Mouse (Mus musculus) liver, postnatal 0 days (tissue): ENCODE measurements at regions not wholly inside any gene's neighbourhood (a gene's known extent, or its start where the extent isn't known, plus 50 kb on each side); places are given as distances from the start of the nearest gene placed in this dataset.

Experiments
- CTCF ChIP-seq: sonication (generic); IDR thresholded peaks from 2 replicates; pipeline ENCODE4 v1.5.1; 2016; ENCODE audit warnings: antibody characterized with exemption, low read depth
- EP300 ChIP-seq: IDR thresholded peaks from 2 replicates; pipeline ENCODE4 v1.6.1; 2016; ENCODE audit warnings: antibody characterized with exemption, low read depth, mild to moderate bottlenecking

DNA sequence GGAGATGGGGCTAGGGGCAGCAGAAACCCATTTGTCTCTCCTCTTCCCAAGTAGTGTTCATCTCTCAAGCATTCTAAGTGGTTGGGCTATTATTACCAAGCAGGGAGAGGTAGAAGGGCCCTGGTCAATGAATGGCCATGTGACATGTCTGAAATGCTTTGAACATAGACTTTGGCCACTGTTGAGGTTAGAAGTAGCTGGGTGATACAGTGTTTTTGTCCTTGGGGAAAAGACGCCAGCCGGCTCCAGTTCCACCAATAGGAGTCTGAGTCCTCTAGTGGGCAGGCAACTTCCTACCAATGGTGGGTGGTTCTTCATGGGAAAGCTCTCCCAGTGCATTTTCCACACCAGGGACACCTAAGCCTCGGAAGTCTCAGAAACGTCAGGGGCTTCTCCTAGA is 497.3 kb upstream of the Mgmt start:
- TF ChIP-seq EP300 (no peak), CTCF (no peak)
